Mouse (Mus musculus): Measurements from ENCODE around the gene Zfp260.

- TF ChIP-seq CTCF (IDR thresholded peaks at IDR 0.05; ENCODE audit: low read depth, low read length): 0 out of 2 replicates have a peak, but pooled peaks have one; percentile 10
- no peak for TF ChIP-seq POLR2A (IDR thresholded peaks at IDR 0.05; ENCODE audit: borderline replicate concordance, low read depth, low read length)
Measured at GRCm38 (mm10) chr7:30072146-30073028, 22.2 kb upstream of the Zfp260 start, which contains the start of gene Zfp82.

Measured in bone marrow macrophage, adult 2 months (primary cell).